Mouse (Mus musculus): ENCODE data around the gene Apobec3. TPM values are rescaled to one million over a fixed set of nuclear protein-coding genes. Genes with fewer than 3 reads are reported as not detected.
A peak's percentile ranks its signal among the peaks of the same experiment; 100 is the strongest.

Gene Apobec3
- polyA plus RNA-seq, 1 experiment from 2014 or later: 8.5 TPM

DNA sequence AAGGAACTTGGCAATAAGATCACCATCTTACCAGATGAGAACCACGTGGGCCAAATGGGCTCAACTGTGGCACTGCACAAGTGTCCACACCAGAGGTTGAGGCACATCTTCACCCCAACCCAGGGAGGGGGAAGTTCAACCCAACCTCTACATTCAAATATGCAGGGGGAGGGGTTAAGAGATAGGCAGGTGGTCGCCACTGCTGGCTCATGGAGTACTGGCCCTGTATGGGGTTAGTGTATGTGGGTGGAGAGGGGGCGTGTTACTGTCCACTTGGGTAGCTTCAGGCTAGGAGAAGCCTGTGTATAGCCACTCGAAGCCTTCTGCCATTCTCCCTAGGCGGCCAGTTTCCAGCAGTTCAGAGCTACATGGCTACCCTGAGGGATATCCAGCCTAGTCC, 24.7 kb downstream of the Apobec3 start:
- 0 out of 2 replicates have a peak, but pooled peaks cover 3% of the 10 kb centered on the region for H3K36me3 ChIP-seq (ENCODE audit: control insufficient read depth, insufficient read depth)
- ATAC-seq: no peak
- H3K4me3 ChIP-seq (replicated peaks; ENCODE audit: low read length): no peak overlapping the region
- H3K9ac ChIP-seq (replicated peaks; ENCODE audit: low read depth, low read length): no peak overlapping the region
- no peaks in the 10 kb centered on the region for H3K4me1 ChIP-seq (replicated peaks; ENCODE audit: control insufficient read depth, insufficient read depth, low read length)
- no peaks in the 10 kb centered on the region for H3K27me3 ChIP-seq (replicated peaks; ENCODE audit: control insufficient read depth, insufficient read depth, low read length)
- no peak overlapping the region for H3K27ac ChIP-seq (ENCODE audit: low read length)
- H3K9me3 ChIP-seq (ENCODE audit: control insufficient read depth, low read length): no peaks in the 10 kb centered on the region
- H3K4me2 ChIP-seq (ENCODE audit: low read length): no peak overlapping the region
- WGBS: 83% methylated on average over 5 of the region's 5 CpGs

- H3K4me1 ChIP-seq (replicated peaks; ENCODE audit: control insufficient read depth, insufficient read depth, low read length): no peaks in the 10 kb centered on the region
- peaks cover 3% of the 10 kb centered on the region; the same call in 1 of the 2 replicates for H3K9me3 ChIP-seq (ENCODE audit: control insufficient read depth, low read length)
- WGBS: 94% methylated on average over 14 of the region's 14 CpGs
- no peak overlapping the region for H3K4me2 ChIP-seq (ENCODE audit: low read length)
- H3K4me3 ChIP-seq (replicated peaks; ENCODE audit: low read length): no peak overlapping the region
- no peak for ATAC-seq
- H3K36me3 ChIP-seq (ENCODE audit: control insufficient read depth, insufficient read depth): peaks cover 6% of the 10 kb centered on the region; the same call in 1 of the 2 replicates
- no peak overlapping the region for H3K9ac ChIP-seq (replicated peaks; ENCODE audit: low read depth, low read length)
- H3K27me3 ChIP-seq (replicated peaks; ENCODE audit: control insufficient read depth, insufficient read depth, low read length): no peaks in the 10 kb centered on the region
- H3K27ac ChIP-seq (ENCODE audit: low read length): no peak overlapping the region
Measured at GRCm38 (mm10) chr15:79917111-79917720, 25.8 kb downstream of the Apobec3 start.

DNA sequence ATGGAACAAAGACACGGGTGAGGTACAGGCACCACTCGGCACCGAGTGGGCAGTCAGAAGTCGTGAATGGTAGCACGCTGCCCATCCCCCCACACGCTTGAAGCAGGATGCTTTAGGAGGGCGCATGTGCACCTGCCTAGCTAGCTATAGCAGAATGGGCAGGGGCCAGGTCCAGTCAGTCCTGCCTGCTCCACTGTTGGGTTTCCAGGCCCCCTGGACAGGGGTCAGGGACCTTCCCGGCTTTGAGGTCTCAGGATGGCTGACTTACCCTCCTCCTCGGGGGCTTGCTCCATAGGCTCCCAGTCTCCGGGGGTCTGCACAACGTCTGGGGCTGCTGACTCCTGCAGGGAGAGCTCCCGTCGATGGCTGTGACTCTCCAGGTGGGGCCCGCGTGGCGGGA, 27.0 kb downstream of the Apobec3 start:
- H3K27ac ChIP-seq (ENCODE audit: low read length): no peak overlapping the region
- no peak overlapping the region for H3K4me3 ChIP-seq (replicated peaks; ENCODE audit: low read length)
- peaks cover 6% of the 10 kb centered on the region; the same call in 1 of the 2 replicates for H3K36me3 ChIP-seq (ENCODE audit: control insufficient read depth, insufficient read depth)
- ATAC-seq: no peak
- H3K27me3 ChIP-seq (replicated peaks; ENCODE audit: control insufficient read depth, insufficient read depth, low read length): no peaks in the 10 kb centered on the region
- H3K4me1 ChIP-seq (replicated peaks; ENCODE audit: control insufficient read depth, insufficient read depth, low read length): no peaks in the 10 kb centered on the region
- H3K9ac ChIP-seq (replicated peaks; ENCODE audit: low read depth, low read length): no peak overlapping the region
- WGBS: 92% methylated on average over 16 of the region's 16 CpGs
- H3K4me2 ChIP-seq (ENCODE audit: low read length): no peak overlapping the region
- peaks cover 3% of the 10 kb centered on the region; the same call in 1 of the 2 replicates for H3K9me3 ChIP-seq (ENCODE audit: control insufficient read depth, low read length)

DNA sequence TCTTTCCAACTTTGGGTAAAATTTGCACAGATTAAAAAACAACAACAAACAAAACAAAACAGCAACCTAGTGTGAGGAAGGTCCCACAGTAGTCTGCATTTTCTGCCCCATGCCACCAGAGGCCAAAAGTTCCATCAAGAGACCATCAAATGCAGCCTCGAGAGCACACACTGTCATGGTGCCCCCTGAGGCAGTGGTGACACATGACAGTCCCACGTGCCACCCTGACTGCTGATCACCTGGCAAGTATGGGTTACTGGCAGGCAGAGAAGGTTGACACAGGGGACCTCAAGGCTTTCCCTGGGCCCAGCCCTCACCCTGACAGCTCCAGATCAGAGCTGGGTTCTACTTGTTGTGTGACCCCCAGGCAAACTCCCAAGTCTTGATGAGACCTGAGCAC, 28.3 kb downstream of the Apobec3 start:
- Histone ChIP-seq H3K36me3 (ENCODE audit: control insufficient read depth, insufficient read depth) (peaks cover 6% of the 10 kb centered on the region; the same call in 1 of the 2 replicates), H3K4me2 (ENCODE audit: low read length) (no peak overlapping the region), H3K27me3 (replicated peaks; ENCODE audit: control insufficient read depth, insufficient read depth, low read length) (no peaks in the 10 kb centered on the region), H3K27ac (ENCODE audit: low read length) (no peak overlapping the region), H3K4me1 (replicated peaks; ENCODE audit: control insufficient read depth, insufficient read depth, low read length) (no peaks in the 10 kb centered on the region), H3K4me3 (replicated peaks; ENCODE audit: low read length) (no peak overlapping the region), H3K9me3 (ENCODE audit: control insufficient read depth, low read length) (peaks cover 3% of the 10 kb centered on the region; the same call in 1 of the 2 replicates), H3K9ac (replicated peaks; ENCODE audit: low read depth, low read length) (no peak overlapping the region)
- ATAC-seq: no peak
- 52% methylated on average over 2 of the region's 2 CpGs for WGBS

DNA sequence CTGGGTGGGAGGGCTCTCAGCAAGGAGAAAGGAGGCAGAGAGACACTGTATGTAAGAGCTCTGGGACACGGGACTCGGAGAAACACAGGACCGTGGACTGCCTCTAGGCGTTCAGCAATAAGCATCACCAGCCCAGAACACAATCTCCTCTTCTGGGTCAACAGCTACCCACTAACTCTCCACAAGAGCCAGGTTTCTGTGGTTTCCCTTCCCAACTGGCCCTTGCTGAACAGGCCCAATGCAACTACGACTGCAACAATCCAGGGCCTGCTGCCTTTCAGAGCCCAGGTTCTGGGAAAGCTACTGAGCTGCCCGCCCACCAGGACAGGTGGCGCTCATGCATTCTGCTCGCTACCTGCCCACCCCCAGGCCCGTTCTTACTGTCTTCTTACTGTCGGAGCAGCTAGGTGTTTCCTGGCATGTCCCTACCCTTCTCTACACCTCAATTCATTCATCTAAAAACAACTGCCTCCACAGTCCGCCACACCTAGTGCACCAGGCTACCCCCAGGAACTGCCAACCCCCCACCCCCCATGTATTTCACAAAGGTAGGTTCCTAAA, 35.5 kb downstream of the Apobec3 start:
- Histone ChIP-seq H3K9ac (replicated peaks; ENCODE audit: low read depth, low read length) (peak overlapping the region; percentile 67), H3K9me3 (ENCODE audit: control insufficient read depth, low read length) (peaks cover 1% of the 10 kb centered on the region; the same call in 1 of the 2 replicates), H3K4me3 (replicated peaks; ENCODE audit: low read length) (peak overlapping the region; percentile 66), H3K27ac (ENCODE audit: low read length) (no peak overlapping the region), H3K36me3 (ENCODE audit: control insufficient read depth, insufficient read depth) (peaks cover 1% of the 10 kb centered on the region; the same call in 1 of the 2 replicates), H3K4me1 (replicated peaks; ENCODE audit: control insufficient read depth, insufficient read depth, low read length) (peaks cover 10% of the 10 kb centered on the region), H3K27me3 (replicated peaks; ENCODE audit: control insufficient read depth, insufficient read depth, low read length) (no peaks in the 10 kb centered on the region), H3K4me2 (ENCODE audit: low read length) (peak overlapping the region; percentile 79)
- ATAC-seq: no peak
- WGBS: 70% methylated on average over 11 of the region's 11 CpGs

DNA sequence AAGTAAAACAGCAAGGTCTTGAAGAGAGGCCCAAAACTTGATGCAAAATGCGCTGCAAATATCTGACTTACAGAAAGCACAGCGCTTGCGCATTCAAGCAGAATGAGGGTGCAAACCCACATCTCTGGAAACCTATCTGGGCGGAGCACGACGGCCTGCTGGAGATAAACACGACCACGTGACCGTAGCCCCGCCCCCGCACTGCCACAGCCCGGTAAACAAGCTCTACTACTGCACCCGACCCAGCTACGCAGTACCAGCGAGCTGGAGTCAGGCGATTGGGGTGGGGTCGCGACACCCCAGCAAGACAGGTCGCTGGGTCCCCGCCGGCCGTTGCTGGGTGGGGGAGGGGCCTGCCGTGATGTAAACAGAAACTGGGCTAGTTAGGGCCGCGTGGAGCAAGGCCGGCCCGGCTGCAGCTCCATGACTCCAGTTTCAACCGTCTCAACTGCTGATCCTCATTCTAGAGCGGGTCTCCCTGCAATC, 36.2 kb downstream of the Apobec3 start:
- Histone ChIP-seq H3K4me2 (ENCODE audit: low read length) (peak overlapping the region; percentile 79), H3K4me1 (replicated peaks; ENCODE audit: control insufficient read depth, insufficient read depth, low read length) (peaks cover 11% of the 10 kb centered on the region), H3K27ac (ENCODE audit: low read length) (peak overlapping the region; percentile 38), H3K27me3 (replicated peaks; ENCODE audit: control insufficient read depth, insufficient read depth, low read length) (no peaks in the 10 kb centered on the region; the same call in 1 of the 2 replicates), H3K4me3 (replicated peaks; ENCODE audit: low read length) (peak overlapping the region; percentile 66), H3K36me3 (ENCODE audit: control insufficient read depth, insufficient read depth) (no peaks in the 10 kb centered on the region), H3K9me3 (ENCODE audit: control insufficient read depth, low read length) (no peaks in the 10 kb centered on the region), H3K9ac (replicated peaks; ENCODE audit: low read depth, low read length) (peak overlapping the region; percentile 67)
- peak; percentile 91 for ATAC-seq
- WGBS: under 1% methylated on average over 29 of the region's 29 CpGs

DNA sequence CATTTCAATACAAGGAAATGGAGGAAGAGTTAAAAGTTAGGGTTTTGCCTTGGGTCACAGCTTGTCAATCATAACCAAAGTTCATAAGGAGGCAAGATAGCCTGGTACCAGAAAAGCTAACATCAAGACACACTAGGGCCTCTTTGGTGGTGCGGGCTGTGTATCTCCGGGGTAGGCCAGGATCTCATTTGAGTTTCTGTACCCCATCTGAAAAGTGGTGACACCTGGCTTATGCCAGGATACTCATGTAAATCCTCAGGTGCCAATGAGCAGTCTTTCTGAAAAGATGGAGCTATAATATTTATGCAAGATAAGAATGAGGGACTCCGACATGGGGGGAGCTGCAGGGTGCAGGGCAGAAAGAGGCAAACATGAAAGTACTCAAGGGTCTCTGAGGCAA, 36.9 kb downstream of the Apobec3 start:
- H3K9ac ChIP-seq (replicated peaks; ENCODE audit: low read depth, low read length): no peak overlapping the region
- H3K4me2 ChIP-seq (ENCODE audit: low read length): peak overlapping the region; percentile 79
- peaks cover 5% of the 10 kb centered on the region for H3K27me3 ChIP-seq (replicated peaks; ENCODE audit: control insufficient read depth, insufficient read depth, low read length)
- no peaks in the 10 kb centered on the region for H3K9me3 ChIP-seq (ENCODE audit: control insufficient read depth, low read length)
- no peaks in the 10 kb centered on the region for H3K36me3 ChIP-seq (ENCODE audit: control insufficient read depth, insufficient read depth)
- WGBS: 96% methylated on average over 3 of the region's 3 CpGs
- no peak for ATAC-seq
- no peak overlapping the region for H3K27ac ChIP-seq (ENCODE audit: low read length)
- H3K4me1 ChIP-seq (replicated peaks; ENCODE audit: control insufficient read depth, insufficient read depth, low read length): peaks cover 14% of the 10 kb centered on the region
- H3K4me3 ChIP-seq (replicated peaks; ENCODE audit: low read length): no peak overlapping the region

GRCm38 (mm10) chr15:79928736-79929135, 37.3 kb downstream of the Apobec3 start:
- Histone ChIP-seq H3K27ac (ENCODE audit: low read length) (no peak overlapping the region), H3K27me3 (replicated peaks; ENCODE audit: control insufficient read depth, insufficient read depth, low read length) (peaks cover 9% of the 10 kb centered on the region), H3K4me1 (replicated peaks; ENCODE audit: control insufficient read depth, insufficient read depth, low read length) (peaks cover 19% of the 10 kb centered on the region), H3K36me3 (ENCODE audit: control insufficient read depth, insufficient read depth) (no peaks in the 10 kb centered on the region), H3K9me3 (ENCODE audit: control insufficient read depth, low read length) (no peaks in the 10 kb centered on the region), H3K9ac (replicated peaks; ENCODE audit: low read depth, low read length) (no peak overlapping the region), H3K4me3 (replicated peaks; ENCODE audit: low read length) (no peak overlapping the region), H3K4me2 (ENCODE audit: low read length) (no peak overlapping the region)
- WGBS: 79% methylated on average over 2 of the region's 2 CpGs
- ATAC-seq: no peak

GRCm38 (mm10) chr15:79929734-79930133, 38.3 kb downstream of the Apobec3 start:
- no peak for ATAC-seq
- no peaks in the 10 kb centered on the region for H3K9me3 ChIP-seq (ENCODE audit: control insufficient read depth, low read length)
- 86% methylated on average over 3 of the region's 3 CpGs for WGBS

More at GRCm38 (mm10) chr15:79929734-79930133, 38.3 kb downstream of the Apobec3 start:
- Histone ChIP-seq H3K36me3 (ENCODE audit: control insufficient read depth, insufficient read depth) (no peaks in the 10 kb centered on the region), H3K4me1 (replicated peaks; ENCODE audit: control insufficient read depth, insufficient read depth, low read length) (peaks cover 27% of the 10 kb centered on the region), H3K9ac (replicated peaks; ENCODE audit: low read depth, low read length) (no peak overlapping the region), H3K4me2 (ENCODE audit: low read length) (no peak overlapping the region), H3K4me3 (replicated peaks; ENCODE audit: low read length) (no peak overlapping the region), H3K27me3 (replicated peaks; ENCODE audit: control insufficient read depth, insufficient read depth, low read length) (peaks cover 10% of the 10 kb centered on the region), H3K27ac (ENCODE audit: low read length) (no peak overlapping the region)
